Mouse (Mus musculus): Measurements from ENCODE around the gene Pbx1. TPM values are rescaled to one million over a fixed set of nuclear protein-coding genes. Genes with fewer than 3 reads are reported as not detected.

Pbx1 gene
- polyA plus RNA-seq, 1 experiment from 2014 or later, result 4.0 TPM

DNA sequence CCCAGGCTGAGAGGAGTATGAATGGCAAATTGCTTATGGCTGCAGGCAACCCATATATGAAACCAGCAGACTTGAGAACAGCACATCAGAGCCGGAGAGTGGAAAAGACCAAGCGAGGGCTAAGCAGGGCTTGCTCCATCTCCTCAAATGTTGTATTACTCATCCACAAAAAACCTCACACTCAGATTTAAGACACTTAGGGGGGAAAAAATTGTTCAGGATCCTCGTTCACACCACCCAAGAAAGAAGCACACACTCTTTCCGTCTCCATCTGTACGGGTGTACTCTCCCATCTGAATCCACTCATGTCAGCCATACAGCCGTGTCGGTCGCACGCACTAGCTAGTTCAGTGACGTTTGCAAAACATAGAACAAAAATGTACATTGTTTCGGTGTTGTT is 69.0 kb downstream of the Pbx1 start:
- 81% methylated on average over 11 of the region's 11 CpGs for WGBS (ENCODE audit: insufficient replicate concordance)
- Histone ChIP-seq H3K36me3 (replicated peaks; ENCODE audit: insufficient read depth, low read length) (0 out of 2 replicates have a peak, but pooled peaks cover 3% of the 10 kb centered on the region), H3K9me3 (ENCODE audit: low read length) (no peaks in the 10 kb centered on the region), H3K4me1 (ENCODE audit: insufficient read depth) (no peaks in the 10 kb centered on the region), H3K27ac (ENCODE audit: low read depth) (no peak overlapping the region), H3K27me3 (ENCODE audit: insufficient read depth, low read length) (no peaks in the 10 kb centered on the region), H3K4me2 (ENCODE audit: low read depth, low read length) (no peak overlapping the region), H3K9ac (replicated peaks) (no peak overlapping the region), H3K4me3 (ENCODE audit: low read depth, low read length) (no peak overlapping the region)
- DNase-seq, result no peak
- TF ChIP-seq EP300 (IDR thresholded peaks at IDR 0.05; ENCODE audit: low read depth) (no peak), CTCF (IDR thresholded peaks at IDR 0.05; ENCODE audit: low read depth) (no peak)
- no peak for ATAC-seq

- H3K4me3 ChIP-seq (ENCODE audit: low read depth, low read length), result no peak overlapping the region
- no peak overlapping the region for H3K9ac ChIP-seq (replicated peaks)
- ATAC-seq (peak; percentile 57), DNase-seq (no peak)
- H3K27me3 ChIP-seq (ENCODE audit: insufficient read depth, low read length), result no peaks in the 10 kb centered on the region
- WGBS (ENCODE audit: insufficient replicate concordance), result 38% methylated on average over 10 of the region's 10 CpGs
- H3K9me3 ChIP-seq (ENCODE audit: low read length), result no peaks in the 10 kb centered on the region
- no peak overlapping the region for H3K27ac ChIP-seq (ENCODE audit: low read depth)
- no peak for TF ChIP-seq CTCF (IDR thresholded peaks at IDR 0.05; ENCODE audit: low read depth)
- no peak for TF ChIP-seq EP300 (IDR thresholded peaks at IDR 0.05; ENCODE audit: low read depth)
- no peak overlapping the region for H3K4me2 ChIP-seq (ENCODE audit: low read depth, low read length)
- no peaks in the 10 kb centered on the region for H3K4me1 ChIP-seq (ENCODE audit: insufficient read depth)
- H3K36me3 ChIP-seq (replicated peaks; ENCODE audit: insufficient read depth, low read length), result 0 out of 2 replicates have a peak, but pooled peaks cover 3% of the 10 kb centered on the region
Observed at GRCm38 (mm10) chr1:168362464-168362863, 69.6 kb downstream of the Pbx1 start.

GRCm38 (mm10) chr1:168357680-168358611 is 74.1 kb downstream of the Pbx1 start:
- WGBS (ENCODE audit: insufficient replicate concordance), result 51% methylated on average over 26 of the region's 26 CpGs
- Histone ChIP-seq H3K36me3 (replicated peaks; ENCODE audit: insufficient read depth, low read length) (0 out of 2 replicates have a peak, but pooled peaks cover 3% of the 10 kb centered on the region), H3K27ac (ENCODE audit: low read depth) (no peak overlapping the region), H3K9ac (replicated peaks) (no peak overlapping the region), H3K9me3 (ENCODE audit: low read length) (no peaks in the 10 kb centered on the region), H3K4me2 (ENCODE audit: low read depth, low read length) (peak overlapping the region; percentile 49; the same call in 1 of the 2 replicates), H3K4me3 (ENCODE audit: low read depth, low read length) (no peak overlapping the region), H3K27me3 (ENCODE audit: insufficient read depth, low read length) (no peaks in the 10 kb centered on the region), H3K4me1 (ENCODE audit: insufficient read depth) (no peaks in the 10 kb centered on the region)
- ATAC-seq, result no peak
- TF ChIP-seq CTCF (IDR thresholded peaks at IDR 0.05; ENCODE audit: low read depth), result no peak
- no peak for TF ChIP-seq EP300 (IDR thresholded peaks at IDR 0.05; ENCODE audit: low read depth)
- DNase-seq, result no peak

DNA sequence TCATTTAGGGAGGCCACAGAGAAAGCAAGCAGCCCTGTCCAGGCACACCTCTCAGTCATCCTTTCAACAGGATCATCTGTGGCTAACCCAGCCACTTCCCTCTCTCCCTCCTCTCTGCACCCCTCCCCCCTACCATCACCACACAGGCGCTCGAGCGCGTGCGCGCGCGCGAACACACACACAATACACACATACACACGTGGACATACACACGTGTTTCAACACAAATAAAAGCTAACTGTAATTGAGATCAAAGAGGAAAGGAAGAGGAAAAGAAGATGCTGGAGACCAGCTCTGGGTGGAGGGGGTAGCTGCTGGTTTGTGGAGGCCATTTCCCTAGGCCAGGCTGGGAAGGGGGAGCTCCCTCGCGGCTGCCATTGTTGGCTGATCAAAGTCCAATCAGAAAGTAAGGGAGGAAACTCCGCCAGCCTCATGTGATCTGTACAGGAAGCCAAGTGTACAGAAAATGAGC is 75.1 kb downstream of the Pbx1 start:
- Histone ChIP-seq H3K9ac (replicated peaks) (no peak overlapping the region), H3K27ac (ENCODE audit: low read depth) (0 out of 2 replicates have a peak overlapping the region, but pooled peaks have one; percentile 16), H3K36me3 (replicated peaks; ENCODE audit: insufficient read depth, low read length) (0 out of 2 replicates have a peak, but pooled peaks cover 3% of the 10 kb centered on the region), H3K4me2 (ENCODE audit: low read depth, low read length) (peak overlapping the region; percentile 49), H3K27me3 (ENCODE audit: insufficient read depth, low read length) (no peaks in the 10 kb centered on the region), H3K4me1 (ENCODE audit: insufficient read depth) (no peaks in the 10 kb centered on the region), H3K4me3 (ENCODE audit: low read depth, low read length) (no peak overlapping the region; the same call in 1 of the 2 replicates), H3K9me3 (ENCODE audit: low read length) (no peaks in the 10 kb centered on the region)
- DNase-seq, result peak; percentile 39
- WGBS (ENCODE audit: insufficient replicate concordance), result 15% methylated on average over 14 of the region's 14 CpGs
- ATAC-seq, result peak; percentile 80
- TF ChIP-seq EP300 (IDR thresholded peaks at IDR 0.05; ENCODE audit: low read depth), result no peak
- no peak for TF ChIP-seq CTCF (IDR thresholded peaks at IDR 0.05; ENCODE audit: low read depth)

- TF ChIP-seq CTCF (IDR thresholded peaks at IDR 0.05; ENCODE audit: low read depth), result no peak
- no peak for TF ChIP-seq EP300 (IDR thresholded peaks at IDR 0.05; ENCODE audit: low read depth)
- no peak for ATAC-seq
- no peaks in the 10 kb centered on the region for H3K27me3 ChIP-seq (ENCODE audit: insufficient read depth, low read length)
- H3K9me3 ChIP-seq (ENCODE audit: low read length), result no peaks in the 10 kb centered on the region
- H3K4me2 ChIP-seq (ENCODE audit: low read depth, low read length), result no peak overlapping the region
- no peak for DNase-seq
- no peak overlapping the region for H3K27ac ChIP-seq (ENCODE audit: low read depth)
- no peaks in the 10 kb centered on the region for H3K4me1 ChIP-seq (ENCODE audit: insufficient read depth)
- no peak overlapping the region for H3K9ac ChIP-seq (replicated peaks)
- no peak overlapping the region for H3K4me3 ChIP-seq (ENCODE audit: low read depth, low read length)
- WGBS (ENCODE audit: insufficient replicate concordance), result 69% methylated on average over 10 of the region's 10 CpGs
- H3K36me3 ChIP-seq (replicated peaks; ENCODE audit: insufficient read depth, low read length), result 0 out of 2 replicates have a peak, but pooled peaks cover 3% of the 10 kb centered on the region
Observed at GRCm38 (mm10) chr1:168355985-168356556, 76.0 kb downstream of the Pbx1 start.

DNA sequence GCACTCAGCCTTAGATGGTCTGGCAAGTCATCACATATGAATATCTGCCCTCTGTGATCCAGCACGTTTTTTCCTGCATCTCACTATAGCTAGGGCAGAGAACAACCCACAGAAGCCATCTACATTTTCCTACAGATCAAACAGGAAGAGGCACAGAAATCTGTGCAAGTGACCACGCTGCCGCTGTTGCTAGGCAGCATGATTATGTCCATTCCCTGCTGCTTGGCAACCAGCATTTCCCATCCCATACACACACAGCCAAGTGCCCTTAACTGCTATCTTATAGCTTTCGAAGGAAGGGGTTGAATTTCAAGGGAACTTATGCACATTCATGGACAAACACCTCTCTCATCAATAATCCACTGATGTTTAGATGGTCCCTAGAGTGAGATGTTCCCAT is 77.1 kb downstream of the Pbx1 start:
- DNase-seq (no peak), ATAC-seq (no peak)
- 60% methylated on average over 4 of the region's 4 CpGs for WGBS (ENCODE audit: insufficient replicate concordance)

More for the DNA sequence above, 77.1 kb downstream of the Pbx1 start:
- Histone ChIP-seq H3K36me3 (replicated peaks; ENCODE audit: insufficient read depth, low read length) (0 out of 2 replicates have a peak, but pooled peaks cover 3% of the 10 kb centered on the region), H3K4me1 (ENCODE audit: insufficient read depth) (no peaks in the 10 kb centered on the region), H3K27ac (ENCODE audit: low read depth) (no peak overlapping the region), H3K4me2 (ENCODE audit: low read depth, low read length) (no peak overlapping the region), H3K9me3 (ENCODE audit: low read length) (no peaks in the 10 kb centered on the region), H3K4me3 (ENCODE audit: low read depth, low read length) (no peak overlapping the region), H3K27me3 (ENCODE audit: insufficient read depth, low read length) (no peaks in the 10 kb centered on the region), H3K9ac (replicated peaks) (no peak overlapping the region)
- no peak for TF ChIP-seq CTCF (IDR thresholded peaks at IDR 0.05; ENCODE audit: low read depth)
- no peak for TF ChIP-seq EP300 (IDR thresholded peaks at IDR 0.05; ENCODE audit: low read depth)
